Mouse (Mus musculus) liver, postnatal 0 days (tissue): ENCODE measurements around the gene Sergef.

Source experiments
- CTCF ChIP-seq: sonication (generic); IDR thresholded peaks from 2 replicates; pipeline ENCODE4 v1.5.1; 2016; ENCODE audit warnings: antibody characterized with exemption, low read depth
- EP300 ChIP-seq: IDR thresholded peaks from 2 replicates; pipeline ENCODE4 v1.6.1; 2016; ENCODE audit warnings: antibody characterized with exemption, low read depth, mild to moderate bottlenecking

- no peak for TF ChIP-seq CTCF
- TF ChIP-seq EP300: no peak
Measured at GRCm38 (mm10) chr7:46618416-46619110, 21.0 kb downstream of the Sergef start.
